Comparison of ENCODE assay signal across 25 mouse cellular contexts in genomic region chr10:42436842-42437805, GRCm38 (mm10). TPM values are rescaled to one million over a fixed set of nuclear protein-coding genes. Genes with fewer than 3 reads are reported as not detected.
A peak's percentile ranks its signal among the peaks of the same experiment; 100 is the strongest.
DNase-seq lines count a peak whose midpoint lies in the region; ATAC-seq and TF ChIP-seq lines count a peak whose summit lies in the region.
"Had no signal": no experiment of that assay in that cellular context is flagged by ENCODE, and none has a peak within 500 bp of the region (broad histone marks: within the 10 kb centered on the region; RNA-seq: fewer than 3 reads in every experiment).

No protein-coding gene starts in this region.

- no peak overlapping the region for H3K9ac ChIP-seq in MEL (ENCODE audit: control insufficient read depth, low read depth, low read length, poor library complexity, severe bottlenecking)
- H3K9ac ChIP-seq: hindbrain, embryonic 14.5 days; kidney, embryonic 15.5 days; limb, embryonic 12.5 days; liver, embryonic 15.5 days; lung, embryonic 14.5 days; midbrain, embryonic 12.5 days; neural tube, embryonic 13.5 days had no signal

- peak; percentile 87 for ATAC-seq in megakaryocyte, adult 5-6 weeks (ENCODE audit: poor library complexity, severe bottlenecking)
- ATAC-seq: forebrain, embryonic 16.5 days; intestine, postnatal 0 days; Patski had no signal

- TF ChIP-seq EP300 in MEL (IDR thresholded peaks at IDR 0.05; ENCODE audit: low read depth in 1 of 2, low read length in 2 of 2): peak in 1 of 2 experiments; percentile 27; a peak in 1 of 4 replicates

- TF ChIP-seq POLR2A in MEL (IDR thresholded peaks at IDR 0.05; ENCODE audit: control insufficient read depth in 1 of 2, insufficient read depth in 1 of 2, low read depth in 1 of 2, low read length in 2 of 2, poor library complexity in 1 of 2): no peak

- no peaks in the 10 kb centered on the region for H3K9me3 ChIP-seq in MEL (replicated peaks; ENCODE audit: insufficient read depth, low read length)
- H3K9me3 ChIP-seq: limb, embryonic 12.5 days; liver, embryonic 15.5 days; midbrain, embryonic 12.5 days had no signal

- H3K27me3 ChIP-seq in MEL (ENCODE audit: control insufficient read depth in 1 of 2, insufficient read depth in 2 of 2, low read length in 2 of 2): no peaks in the 10 kb centered on the region
- H3K27me3 ChIP-seq in splenic B cell, adult 2 months (ENCODE audit: control insufficient read depth, insufficient read depth, low read length, poor library complexity, severe bottlenecking): no peaks in the 10 kb centered on the region
- H3K27me3 ChIP-seq: kidney, embryonic 15.5 days; limb, embryonic 12.5 days; liver, embryonic 15.5 days; megakaryocyte, embryonic 14.5 days; midbrain, embryonic 12.5 days; neural tube, embryonic 13.5 days; Patski had no signal

- no peak overlapping the region for H3K4me3 ChIP-seq in MEL (ENCODE audit: control insufficient read depth in 1 of 2, insufficient read depth in 1 of 2, low read depth in 2 of 2, low read length in 2 of 2)
- H3K4me3 ChIP-seq: erythroblast, embryonic 14.5 days; kidney, embryonic 15.5 days; limb, embryonic 12.5 days; liver, embryonic 15.5 days; megakaryocyte, embryonic 14.5 days; midbrain, embryonic 12.5 days; neural tube, embryonic 13.5 days had no signal

- H3K4me1 ChIP-seq in MEL (ENCODE audit: control insufficient read depth in 1 of 2, insufficient read depth in 2 of 2, low read length in 2 of 2): no peaks in the 10 kb centered on the region; a peak in 1 of 4 replicates
- H3K4me1 ChIP-seq: kidney, embryonic 15.5 days; limb, embryonic 12.5 days; liver, embryonic 15.5 days; megakaryocyte, embryonic 14.5 days; midbrain, embryonic 12.5 days; neural tube, embryonic 13.5 days had no signal

- DNase-seq in spleen, adult 18-20 months: peak; percentile 8 to 18
- no peak for DNase-seq in spleen, postnatal 4 days (ENCODE audit: low spot score in 2 of 2)
- DNase-seq in MEL (ENCODE audit: low read depth, low spot score): peak; percentile 30
- peak; percentile 82 for DNase-seq in splenic B cell, adult 2 months (ENCODE audit: low read depth, low spot score)
- no peak for DNase-seq in adrenal gland, postnatal 14 days
- DNase-seq in frontal cortex, postnatal 14 days (ENCODE audit: low spot score in 2 of 2): no peak
- DNase-seq: adrenal gland, postnatal 25 days; cerebellum, adult 18-20 months; cerebellum, postnatal 10 days; gastrocnemius, postnatal 10 days; lung, embryonic 14.5 days; lung, postnatal 14 days; thymus, postnatal 25 days had no signal

- H3K79me2 ChIP-seq in MEL (ENCODE audit: control insufficient read depth, insufficient read depth, low read length, poor library complexity): no peaks in the 10 kb centered on the region

- TF ChIP-seq RAD21 in MEL (IDR thresholded peaks at IDR 0.05; ENCODE audit: low read depth, low read length): no peak

- peaks cover 0 to 3% of the 10 kb centered on the region in 2 experiments; a peak in 1 of 4 replicates for H3K36me3 ChIP-seq in MEL (ENCODE audit: control insufficient read depth in 1 of 2, insufficient read depth in 2 of 2, low read length in 2 of 2)
- no peaks in the 10 kb centered on the region for H3K36me3 ChIP-seq in splenic B cell, adult 2 months (ENCODE audit: control insufficient read depth, insufficient read depth, low read length, poor library complexity, severe bottlenecking)
- H3K36me3 ChIP-seq: limb, embryonic 12.5 days; midbrain, embryonic 12.5 days had no signal

- TF ChIP-seq CTCF in MEL (IDR thresholded peaks at IDR 0.05 in 2 of 3, conservative IDR thresholded peaks at IDR 0.05 in 1 of 3; ENCODE audit: control insufficient read depth in 1 of 3, insufficient read depth in 1 of 3, low read depth in 2 of 3, low read length in 3 of 3, poor library complexity in 1 of 3, severe bottlenecking in 1 of 3): no peak

- H3K27ac ChIP-seq in MEL (ENCODE audit: control insufficient read depth, low read depth, low read length): no peak overlapping the region
- H3K27ac ChIP-seq: hindbrain, embryonic 14.5 days; kidney, embryonic 15.5 days; limb, embryonic 12.5 days; liver, embryonic 15.5 days; midbrain, embryonic 12.5 days; neural tube, embryonic 13.5 days had no signal

TF ChIP-seq in MEL, 35 proteins besides CTCF, POLR2A, EP300 and RAD21:
- no peak for TF ChIP-seq ZNF384 (IDR thresholded peaks at IDR 0.05; ENCODE audit: low read depth, low read length)
- no peak for TF ChIP-seq NRF1 (IDR thresholded peaks at IDR 0.05; ENCODE audit: insufficient read depth, low read depth, low read length, poor library complexity, severe bottlenecking)
- TF ChIP-seq KAT2A (conservative IDR thresholded peaks at IDR 0.05; ENCODE audit: low read depth, low read length): no peak
- TF ChIP-seq RCOR1 (IDR thresholded peaks at IDR 0.05; ENCODE audit: low read depth, low read length): no peak
- no peak for TF ChIP-seq E2F4 (IDR thresholded peaks at IDR 0.05; ENCODE audit: borderline replicate concordance, low read depth, low read length)
- no peak for TF ChIP-seq SIN3A (IDR thresholded peaks at IDR 0.05; ENCODE audit: low read length)
- no peak for TF ChIP-seq ETS1 (IDR thresholded peaks at IDR 0.05; ENCODE audit: low read depth, low read length)
- no peak for TF ChIP-seq ZKSCAN1 (IDR thresholded peaks at IDR 0.05; ENCODE audit: low read depth, low read length)
- no peak for TF ChIP-seq MEF2A (IDR thresholded peaks at IDR 0.05; ENCODE audit: extremely low read depth, insufficient replicate concordance, low read depth, low read length, poor library complexity, severe bottlenecking)
- TF ChIP-seq ZMIZ1 (IDR thresholded peaks at IDR 0.05; ENCODE audit: low read depth, low read length): no peak
- no peak for TF ChIP-seq USF1 (IDR thresholded peaks at IDR 0.05; ENCODE audit: low read depth, low read length)
- no peak for TF ChIP-seq CHD2 (IDR thresholded peaks at IDR 0.05; ENCODE audit: low read length)
- TF ChIP-seq ZC3H11A (IDR thresholded peaks at IDR 0.05; ENCODE audit: low read depth, low read length): no peak
- no peak for TF ChIP-seq UBTF (IDR thresholded peaks at IDR 0.05; ENCODE audit: borderline replicate concordance, insufficient read depth, low read depth, low read length)
- TF ChIP-seq MAX (IDR thresholded peaks at IDR 0.05; ENCODE audit: low read length): no peak
- TF ChIP-seq SMC3 (IDR thresholded peaks at IDR 0.05; ENCODE audit: low read depth, low read length): no peak

RNA-seq across cellular contexts. Expression of gene Afg1l, which starts 41.2 kb away (rescaled TPM):
- 2.8 and 3.4 TPM in 2 replicates for total RNA-seq in MEL (2012; rRNA removed)
- polyA plus RNA-seq in MEL (2012; ENCODE audit: insufficient read depth in 1 of 2, insufficient read length in 2 of 2, low read depth in 1 of 2, low replicate concordance in 2 of 2, missing spikeins in 1 of 2): 1 to 10 TPM in 1 of 2 experiments, not detected in 1; 3.7 TPM
- total RNA-seq in megakaryocyte, adult 5-6 weeks (2015): 2.3 and 2.8 TPM in 2 replicates
- 3.3 and 3.7 TPM in 2 replicates for total RNA-seq in megakaryocyte, adult 5-6 weeks (2017)
- 25.2 and 27.8 TPM in 2 replicates for total RNA-seq in adrenal gland, postnatal 14 days (2021)

Comparison
In these comparisons a context has a peak if more than half of its experiments do, and no peak if none do; other contexts are left out.
1. DNase-seq: peak in spleen, adult 18-20 months (2 of 2), MEL (single experiment) and splenic B cell, adult 2 months (single experiment); none in spleen, postnatal 4 days (0 of 2), adrenal gland, postnatal 14 days (single experiment) and frontal cortex, postnatal 14 days (0 of 2).